In genomic region chr8:125177091-125177490, GRCm38 (mm10) we compare ENCODE assay signal across 24 mouse cellular contexts.
"Had no signal": no experiment of that assay in that cellular context is flagged by ENCODE, and none has a peak within 500 bp of the region (broad histone marks: within the 10 kb centered on the region; RNA-seq: fewer than 3 reads in every experiment).

No protein-coding gene starts in this region.

- H3K27ac ChIP-seq: heart, adult 2 months; heart, embryonic 15.5 days; hindbrain, embryonic 13.5 days; hindbrain, embryonic 15.5 days; hindbrain, postnatal 0 days; kidney, embryonic 15.5 days; kidney, postnatal 0 days; limb, embryonic 13.5 days; limb, embryonic 15.5 days; liver, embryonic 12.5 days; liver, embryonic 14.5 days had no signal

- H3K4me3 ChIP-seq: heart, adult 2 months; heart, embryonic 13.5 days; heart, embryonic 15.5 days; hindbrain, embryonic 13.5 days; hindbrain, embryonic 15.5 days; kidney, embryonic 15.5 days; limb, embryonic 13.5 days; limb, embryonic 15.5 days; liver, embryonic 12.5 days had no signal

- DNase-seq: gastrocnemius, postnatal 14 days; gastrocnemius, postnatal 36 days; heart, adult 11 months; heart, adult 2 months; heart, postnatal 14 days; heart, postnatal 36 days; kidney, adult 18-20 months; kidney, adult 9 months; kidney, postnatal 14 days; kidney, postnatal 36 days; layer of hippocampus, adult 9-11 months; layer of hippocampus, postnatal 36 days; left cerebral cortex, postnatal 4 days had no signal
